Mouse (Mus musculus) gastrocnemius, adult 18-20 months (tissue): Measurements from ENCODE around the gene Olfr1150-ps1. TPM values are rescaled to one million over a fixed set of nuclear protein-coding genes. Genes with fewer than 3 reads are reported as not detected.

ENCODE experiments used
- DNase-seq: peaks from one replicate; pipeline ENCODE4 v3.0.0; 2021; ENCODE audit warnings: low spot score
- long read RNA-seq, 2 experiments: library from polyadenylated mRNA; stranded (forward); transcript quantifications; one replicate each; pipeline ENCODE4 v2.0.0; 2021
- total RNA-seq, 2 experiments: library from RNA; stranded (reverse); gene quantifications; 2 replicates each; pipeline ENCODE4 v1.2.3; 2021

The Olfr1150-ps1 gene
- total RNA-seq: not detected
- long read RNA-seq, experiment 1: 0 reads
- long read RNA-seq, experiment 2: 0 reads

GRCm38 (mm10) chr2:87843693-87844092 lies at the start of gene Olfr1150-ps1:
Gene Olfr1150-ps1, plus strand, starts transcription at chr2:87843993.
- no peak for DNase-seq

GRCm38 (mm10) chr2:87800292-87800691 lies 43.5 kb upstream of the Olfr1150-ps1 start, which contains the start of gene Olfr1143:
Gene Olfr1143, plus strand, starts transcription at chr2:87800592.
- no peak for DNase-seq

GRCm38 (mm10) chr2:87809522-87809921 lies 34.3 kb upstream of the Olfr1150-ps1 start, which contains the start of gene Olfr1145:
Gene Olfr1145, plus strand, starts transcription at chr2:87809822.
- no peak for DNase-seq

GRCm38 (mm10) chr2:87830233-87830632 lies 13.6 kb upstream of the Olfr1150-ps1 start, which contains the start of gene Olfr1148:
Gene Olfr1148, plus strand, starts transcription at chr2:87830533.
- no peak for DNase-seq

GRCm38 (mm10) chr2:87855562-87855961 lies 11.8 kb downstream of the Olfr1150-ps1 start, which contains the start of gene Olfr1151:
Gene Olfr1151, plus strand, starts transcription at chr2:87855862.
- no peak for DNase-seq

GRCm38 (mm10) chr2:87866192-87866591 lies 22.4 kb downstream of the Olfr1150-ps1 start, which contains the start of gene Olfr1152:
Gene Olfr1152, plus strand, starts transcription at chr2:87866492.
- no peak for DNase-seq

GRCm38 (mm10) chr2:87894662-87895061 lies 50.9 kb downstream of the Olfr1150-ps1 start, which contains the start of gene Olfr1153:
Gene Olfr1153, plus strand, starts transcription at chr2:87894962.
- DNase-seq: no peak

Other genes with a start within 250 kb of the Olfr1150-ps1 start
- gene Olfr1130, start 237.8 kb upstream of the Olfr1150-ps1 start, total RNA-seq: not detected
- gene Olfr1131, start 216.9 kb upstream of the Olfr1150-ps1 start, total RNA-seq: not detected
- gene Olfr1132, start 206.5 kb upstream of the Olfr1150-ps1 start, total RNA-seq: not detected
- not detected for gene Olfr1133, start 196.6 kb upstream of the Olfr1150-ps1 start, total RNA-seq
- gene Olfr1134, start 185.5 kb upstream of the Olfr1150-ps1 start, total RNA-seq: not detected
- not detected for gene Olfr1135, start 170.3 kb upstream of the Olfr1150-ps1 start, total RNA-seq
- gene Olfr1136, start 150.0 kb upstream of the Olfr1150-ps1 start, total RNA-seq: not detected
- gene Olfr1137, start 130.8 kb upstream of the Olfr1150-ps1 start, total RNA-seq: not detected
- not detected for gene Olfr1138, start 104.0 kb upstream of the Olfr1150-ps1 start, total RNA-seq
- not detected for gene Olfr1140, start 100.2 kb upstream of the Olfr1150-ps1 start, total RNA-seq
- gene Olfr1141, start 90.0 kb upstream of the Olfr1150-ps1 start, total RNA-seq: not detected
- gene Olfr152, start 64.5 kb upstream of the Olfr1150-ps1 start, total RNA-seq: not detected
- gene Olfr1143, start 43.4 kb upstream of the Olfr1150-ps1 start, total RNA-seq: not detected
- not detected for gene Olfr1145, start 34.2 kb upstream of the Olfr1150-ps1 start, total RNA-seq
- gene Olfr1148, start 13.5 kb upstream of the Olfr1150-ps1 start, total RNA-seq: not detected
- not detected for gene Olfr1151, start 11.9 kb downstream of the Olfr1150-ps1 start, total RNA-seq
- not detected for gene Olfr1152, start 22.5 kb downstream of the Olfr1150-ps1 start, total RNA-seq
- gene Olfr1153, start 51.0 kb downstream of the Olfr1150-ps1 start, total RNA-seq: not detected
- not detected for gene Olfr1154, start 61.2 kb downstream of the Olfr1150-ps1 start, total RNA-seq
- not detected for gene Olfr1155, start 101.1 kb downstream of the Olfr1150-ps1 start, total RNA-seq
- not detected for gene Olfr1156, start 109.1 kb downstream of the Olfr1150-ps1 start, total RNA-seq
- not detected for gene Olfr1157, start 124.3 kb downstream of the Olfr1150-ps1 start, total RNA-seq
- gene Olfr74, start 130.7 kb downstream of the Olfr1150-ps1 start, total RNA-seq: not detected
- not detected for gene Olfr1158, start 146.1 kb downstream of the Olfr1150-ps1 start, total RNA-seq
- not detected for gene Olfr1160, start 164.3 kb downstream of the Olfr1150-ps1 start, total RNA-seq
- gene Olfr1161, start 178.8 kb downstream of the Olfr1150-ps1 start, total RNA-seq: not detected
- gene Olfr73, start 193.7 kb downstream of the Olfr1150-ps1 start, total RNA-seq: not detected
- not detected for gene Olfr1162, start 207.1 kb downstream of the Olfr1150-ps1 start, total RNA-seq
- not detected for gene Olfr1163, start 227.8 kb downstream of the Olfr1150-ps1 start, total RNA-seq
- not detected for gene Olfr1164, start 250.0 kb downstream of the Olfr1150-ps1 start, total RNA-seq